In genomic region chr4:43039609-43040008, GRCm38 (mm10) we compare ENCODE assay signal across 8 mouse cellular contexts. TPM values are rescaled to one million over a fixed set of nuclear protein-coding genes. Genes with fewer than 3 reads are reported as not detected.
DNase-seq lines count a peak whose midpoint lies in the region; ATAC-seq and TF ChIP-seq lines count a peak whose summit lies in the region.

No protein-coding gene starts in this region.

- no peak for DNase-seq in lung, adult 2 months
- DNase-seq in lung, postnatal 14 days, result no peak
- no peak for DNase-seq in embryonic facial prominence, embryonic 10.5 days (ENCODE audit: low spot score)
- no peak for DNase-seq in embryo, embryonic 10 days (ENCODE audit: low spot score)
- no peak for DNase-seq in adrenal gland, adult 2 months
- no peak for DNase-seq in cerebellum, adult 9-10 months

- no peak for TF ChIP-seq POLR2A in lung, adult 2 months (IDR thresholded peaks at IDR 0.05; ENCODE audit: borderline replicate concordance, extremely low read depth, low read depth, low read length)

- no peaks in the 10 kb centered on the region for H3K27me3 ChIP-seq in embryonic facial prominence, embryonic 10.5 days (replicated peaks; ENCODE audit: low read depth, poor library complexity, severe bottlenecking)
- no peaks in the 10 kb centered on the region for H3K27me3 ChIP-seq in intestine, embryonic 15.5 days (replicated peaks)
- H3K27me3 ChIP-seq in neural tube, embryonic 14.5 days (ENCODE audit: control insufficient read depth, insufficient read depth, low read length), result no peaks in the 10 kb centered on the region

- H3K4me1 ChIP-seq in lung, adult 2 months (ENCODE audit: control insufficient read depth, insufficient read depth, low read length), result peaks cover 25% of the 10 kb centered on the region
- H3K4me1 ChIP-seq in embryonic facial prominence, embryonic 10.5 days, result peaks cover 42% of the 10 kb centered on the region
- peaks cover 19% of the 10 kb centered on the region for H3K4me1 ChIP-seq in intestine, embryonic 15.5 days (replicated peaks)
- peaks cover 22% of the 10 kb centered on the region for H3K4me1 ChIP-seq in neural tube, embryonic 14.5 days (ENCODE audit: control insufficient read depth, insufficient read depth, low read length)

- peak overlapping the region; percentile 87 for H3K27ac ChIP-seq in embryonic facial prominence, embryonic 10.5 days (replicated peaks)
- peak overlapping the region; percentile 72 for H3K27ac ChIP-seq in intestine, embryonic 15.5 days
- H3K27ac ChIP-seq in neural tube, embryonic 14.5 days (ENCODE audit: low read depth, low read length), result peak overlapping the region; percentile 83

- peak overlapping the region; percentile 71 for H3K9ac ChIP-seq in intestine, embryonic 15.5 days
- H3K9ac ChIP-seq in neural tube, embryonic 14.5 days (replicated peaks; ENCODE audit: low read depth, low read length), result peak overlapping the region; percentile 87

- peak overlapping the region; percentile 83 for H3K4me2 ChIP-seq in intestine, embryonic 15.5 days (replicated peaks)
- H3K4me2 ChIP-seq in neural tube, embryonic 14.5 days (ENCODE audit: low read depth, low read length), result peak overlapping the region; percentile 74

- H3K4me3 ChIP-seq in lung, adult 2 months (replicated peaks; ENCODE audit: extremely low read depth, low read depth, low read length), result peak overlapping the region; percentile 89
- peak overlapping the region; percentile 75 for H3K4me3 ChIP-seq in embryonic facial prominence, embryonic 10.5 days
- peak overlapping the region; percentile 67 for H3K4me3 ChIP-seq in intestine, embryonic 15.5 days (replicated peaks)
- H3K4me3 ChIP-seq in neural tube, embryonic 14.5 days (ENCODE audit: low read depth, low read length), result peak overlapping the region; percentile 72

- TF ChIP-seq CTCF in lung, adult 2 months (IDR thresholded peaks at IDR 0.05; ENCODE audit: insufficient read depth, low read length), result no peak

- peak; percentile 27 for ATAC-seq in intestine, embryonic 15.5 days
- ATAC-seq in neural tube, embryonic 14.5 days (ENCODE audit: low read depth), result no peak

- peaks cover 24% of the 10 kb centered on the region for H3K36me3 ChIP-seq in embryonic facial prominence, embryonic 10.5 days (replicated peaks)
- peaks cover 3% of the 10 kb centered on the region; the same call in 1 of the 2 replicates for H3K36me3 ChIP-seq in intestine, embryonic 15.5 days
- peaks cover 10% of the 10 kb centered on the region for H3K36me3 ChIP-seq in neural tube, embryonic 14.5 days (ENCODE audit: control insufficient read depth, insufficient read depth, low read length)

- no peaks in the 10 kb centered on the region for H3K9me3 ChIP-seq in embryonic facial prominence, embryonic 10.5 days
- no peaks in the 10 kb centered on the region for H3K9me3 ChIP-seq in intestine, embryonic 15.5 days
- no peaks in the 10 kb centered on the region for H3K9me3 ChIP-seq in neural tube, embryonic 14.5 days (ENCODE audit: control insufficient read depth, low read length)

- WGBS in lung, adult 2 months, result 4% methylated on average over 11 of the region's 11 CpGs
- 2% methylated on average over 11 of the region's 11 CpGs for WGBS in embryonic facial prominence, embryonic 10.5 days
- WGBS in intestine, embryonic 15.5 days, result 4% methylated on average over 11 of the region's 11 CpGs
- WGBS in neural tube, embryonic 14.5 days, result under 1% methylated on average over 11 of the region's 11 CpGs

RNA-seq across cellular contexts. Expression of gene Fam214b, which starts 6.4 kb away (rescaled TPM):
- polyA plus RNA-seq in lung, adult 2 months (2012; rRNA removed), result 17.5 and 24.9 TPM in 2 replicates
- 13.1 and 14.3 TPM in 2 replicates for polyA plus RNA-seq in embryonic facial prominence, embryonic 10.5 days (2016; fragmentation: Nextera tagmentation; extraction: Ambion mirVana)
- polyA plus RNA-seq in intestine, embryonic 15.5 days (2015; fragmentation: Nextera tagmentation; extraction: Ambion mirVana), result 7.8 and 7.9 TPM in 2 replicates
- 22.8 and 25.2 TPM in 2 replicates for polyA plus RNA-seq in neural tube, embryonic 14.5 days (2014; fragmentation: Nextera tagmentation; extraction: Ambion mirVana)
- 10 to 100 TPM; 51.5 TPM for total RNA-seq in adrenal gland, adult 2 months (2021)
- 42.1 and 43.5 TPM in 2 replicates for polyA plus RNA-seq in adrenal gland, adult 2 months (2012; rRNA removed)

RNA-seq across cellular contexts. Expression of gene Stoml2, which starts 8.1 kb away (rescaled TPM):
- polyA plus RNA-seq in lung, adult 2 months (2012; rRNA removed), result 44.9 and 56.6 TPM in 2 replicates
- 467 and 485 TPM in 2 replicates for polyA plus RNA-seq in embryonic facial prominence, embryonic 10.5 days (2016; fragmentation: Nextera tagmentation; extraction: Ambion mirVana)
- polyA plus RNA-seq in intestine, embryonic 15.5 days (2015; fragmentation: Nextera tagmentation; extraction: Ambion mirVana), result 318 and 334 TPM in 2 replicates
- 223 and 227 TPM in 2 replicates for polyA plus RNA-seq in neural tube, embryonic 14.5 days (2014; fragmentation: Nextera tagmentation; extraction: Ambion mirVana)
- 100 to 1,000 TPM; 227 to 252 TPM for total RNA-seq in adrenal gland, adult 2 months (2021)
- 192 and 291 TPM in 2 replicates for polyA plus RNA-seq in adrenal gland, adult 2 months (2012; rRNA removed)

RNA-seq across cellular contexts. Expression of gene Pigo, which starts 14.0 kb away (rescaled TPM):
- 15.9 and 23.3 TPM in 2 replicates for polyA plus RNA-seq in lung, adult 2 months (2012; rRNA removed)
- polyA plus RNA-seq in embryonic facial prominence, embryonic 10.5 days (2016; fragmentation: Nextera tagmentation; extraction: Ambion mirVana), result 25.8 and 27.3 TPM in 2 replicates
- polyA plus RNA-seq in intestine, embryonic 15.5 days (2015; fragmentation: Nextera tagmentation; extraction: Ambion mirVana), result 22.9 and 28.2 TPM in 2 replicates
- polyA plus RNA-seq in neural tube, embryonic 14.5 days (2014; fragmentation: Nextera tagmentation; extraction: Ambion mirVana), result 24.6 and 26.4 TPM in 2 replicates
- 10 to 100 TPM; 16.5 to 20.2 TPM for total RNA-seq in adrenal gland, adult 2 months (2021)
- polyA plus RNA-seq in adrenal gland, adult 2 months (2012; rRNA removed), result 21.3 and 25.4 TPM in 2 replicates

RNA-seq across cellular contexts. Expression of gene Unc13b, which starts 19.1 kb away (rescaled TPM):
- 16.3 and 20.0 TPM in 2 replicates for polyA plus RNA-seq in lung, adult 2 months (2012; rRNA removed)
- 4.8 and 6.6 TPM in 2 replicates for polyA plus RNA-seq in embryonic facial prominence, embryonic 10.5 days (2016; fragmentation: Nextera tagmentation; extraction: Ambion mirVana)
- 6.0 and 6.1 TPM in 2 replicates for polyA plus RNA-seq in intestine, embryonic 15.5 days (2015; fragmentation: Nextera tagmentation; extraction: Ambion mirVana)
- 17.5 and 20.3 TPM in 2 replicates for polyA plus RNA-seq in neural tube, embryonic 14.5 days (2014; fragmentation: Nextera tagmentation; extraction: Ambion mirVana)
- 10 to 100 TPM; 10.6 to 11.1 TPM for total RNA-seq in adrenal gland, adult 2 months (2021)
- 6.0 and 8.6 TPM in 2 replicates for polyA plus RNA-seq in adrenal gland, adult 2 months (2012; rRNA removed)

RNA-seq across cellular contexts. Expression of gene Fancg, which starts 29.3 kb away (rescaled TPM):
- polyA plus RNA-seq in lung, adult 2 months (2012; rRNA removed), result 9.1 and 12.8 TPM in 2 replicates
- polyA plus RNA-seq in embryonic facial prominence, embryonic 10.5 days (2016; fragmentation: Nextera tagmentation; extraction: Ambion mirVana), result 25.3 and 26.0 TPM in 2 replicates
- 15.0 and 15.2 TPM in 2 replicates for polyA plus RNA-seq in intestine, embryonic 15.5 days (2015; fragmentation: Nextera tagmentation; extraction: Ambion mirVana)
- polyA plus RNA-seq in neural tube, embryonic 14.5 days (2014; fragmentation: Nextera tagmentation; extraction: Ambion mirVana), result 18.9 and 21.6 TPM in 2 replicates
- total RNA-seq in adrenal gland, adult 2 months (2021), result 1 to 10 TPM; 7.7 to 8.9 TPM
- polyA plus RNA-seq in adrenal gland, adult 2 months (2012; rRNA removed), result 10.8 and 13.5 TPM in 2 replicates
